Mouse (Mus musculus) hindbrain, embryonic 16.5 days (tissue): ENCODE results near the gene Dpp6. TPM values are rescaled to one million over a fixed set of nuclear protein-coding genes. Genes with fewer than 3 reads are reported as not detected.
A peak's percentile ranks its signal among the peaks of the same experiment; 100 is the strongest.

Source experiments
- ATAC-seq: fragments of 200-750 bp; cut with Nextera tagmentation; 2 replicates; pipeline ENCODE4 v1.8.0; 2017; ENCODE audit warnings: moderate TSS enrichment, moderate library complexity
- H3K27ac ChIP-seq: fragments of 300-500 bp; sonication (generic); 2 replicates; pipeline ENCODE4 v1.5.1; 2014; ENCODE audit warnings: low read depth, mild to moderate bottlenecking, control low read depth, low read length, moderate library complexity
- H3K27me3 ChIP-seq: fragments of 300-500 bp; sonication (generic); replicated peaks from 2 replicates; pipeline ENCODE4 v1.6.1; 2014; ENCODE audit warnings: low read length; ENCODE audit not compliant: control insufficient read depth, insufficient read depth
- H3K36me3 ChIP-seq: fragments of 300-500 bp; sonication (generic); 2 replicates; pipeline ENCODE4 v1.6.1; 2014; ENCODE audit warnings: mild to moderate bottlenecking, low read length, moderate library complexity, mixed read lengths; ENCODE audit not compliant: control insufficient read depth, insufficient read depth
- H3K4me1 ChIP-seq: fragments of 300-500 bp; sonication (generic); 2 replicates; pipeline ENCODE4 v1.6.1; 2014; ENCODE audit warnings: low read depth, low read length; ENCODE audit not compliant: control insufficient read depth, insufficient read depth
- H3K4me2 ChIP-seq: fragments of 300-500 bp; sonication (generic); 2 replicates; pipeline ENCODE4 v1.6.1; 2014; ENCODE audit warnings: mild to moderate bottlenecking, low read length, control low read depth, moderate library complexity
- H3K4me3 ChIP-seq: fragments of 300-500 bp; sonication (generic); 2 replicates; pipeline ENCODE4 v1.5.1; 2014; ENCODE audit warnings: mild to moderate bottlenecking, low read length, control low read depth, moderate library complexity
- H3K9ac ChIP-seq: fragments of 300-500 bp; sonication (generic); 2 replicates; pipeline ENCODE4 v1.6.1; 2014; ENCODE audit warnings: low read depth, mild to moderate bottlenecking, control low read depth, low read length, moderate library complexity
- H3K9me3 ChIP-seq: fragments of 300-500 bp; sonication (generic); 2 replicates; pipeline ENCODE4 v1.6.1; 2014; ENCODE audit warnings: mild to moderate bottlenecking, low read length, moderate library complexity; ENCODE audit not compliant: control insufficient read depth
- WGBS: fragments of 180-500 bp; shearing (Covaris S2); extraction: QIAGEN DNeasy Blood & Tissue Kit; methylation state at CpG from one replicate; pipeline ENCODE4 v1.1.7; 2014; 5-methylcytosine and 5-hydroxymethylcytosine counted together
- polyA plus RNA-seq: library from polyadenylated mRNA; unstranded; fragments of >200 nt; fragmentation: Nextera tagmentation; extraction: Ambion mirVana; gene quantifications from 2 replicates; pipeline ENCODE4 v1.2.1, GENCODE M21; 2015

Dpp6 gene
- polyA plus RNA-seq, 1 experiment from 2014 or later: 97.0 TPM

GRCm38 (mm10) chr5:26932413-26933122, 115.6 kb downstream of the Dpp6 start:
- Histone ChIP-seq H3K4me1 (no peaks in the 10 kb centered on the region), H3K4me3 (no peak overlapping the region), H3K27me3 (no peaks in the 10 kb centered on the region), H3K36me3 (no peaks in the 10 kb centered on the region), H3K9me3 (no peaks in the 10 kb centered on the region), H3K9ac (no peak overlapping the region), H3K27ac (no peak overlapping the region), H3K4me2 (no peak overlapping the region)
- 35% methylated on average over 3 of the region's 3 CpGs for WGBS
- ATAC-seq: no peak

- no peaks in the 10 kb centered on the region for H3K9me3 ChIP-seq
- no peaks in the 10 kb centered on the region for H3K36me3 ChIP-seq
- H3K27ac ChIP-seq: no peak overlapping the region
- WGBS: 83% methylated on average over 6 of the region's 6 CpGs
- H3K4me3 ChIP-seq: no peak overlapping the region
- H3K27me3 ChIP-seq: no peaks in the 10 kb centered on the region
- H3K4me2 ChIP-seq: no peak overlapping the region
- no peaks in the 10 kb centered on the region for H3K4me1 ChIP-seq
- H3K9ac ChIP-seq: no peak overlapping the region
- ATAC-seq: no peak
These were observed 117.9 kb downstream of the Dpp6 start for GRCm38 (mm10) chr5:26934911-26935310.

GRCm38 (mm10) chr5:26941471-26941870, 124.5 kb downstream of the Dpp6 start:
- Histone ChIP-seq H3K4me1 (peaks cover 6% of the 10 kb centered on the region; the same call in 1 of the 2 replicates), H3K36me3 (no peaks in the 10 kb centered on the region)
- 76% methylated on average over 5 of the region's 5 CpGs for WGBS

GRCm38 (mm10) chr5:26945169-26945920, 128.3 kb downstream of the Dpp6 start:
- H3K4me2 ChIP-seq: no peak overlapping the region
- H3K27ac ChIP-seq: no peak overlapping the region
- H3K36me3 ChIP-seq: no peaks in the 10 kb centered on the region
- ATAC-seq: peak; percentile 76
- H3K9me3 ChIP-seq: no peaks in the 10 kb centered on the region
- H3K27me3 ChIP-seq: no peaks in the 10 kb centered on the region
- 27% methylated on average over 4 of the region's 4 CpGs for WGBS
- no peak overlapping the region for H3K9ac ChIP-seq
- no peak overlapping the region for H3K4me3 ChIP-seq
- H3K4me1 ChIP-seq: peaks cover 6% of the 10 kb centered on the region; the same call in 1 of the 2 replicates

More at GRCm38 (mm10) chr5:26941471-26941870, 124.5 kb downstream of the Dpp6 start:
- Histone ChIP-seq H3K4me2 (no peak overlapping the region), H3K9me3 (no peaks in the 10 kb centered on the region), H3K4me3 (no peak overlapping the region), H3K9ac (no peak overlapping the region), H3K27ac (no peak overlapping the region), H3K27me3 (no peaks in the 10 kb centered on the region)
- ATAC-seq: no peak

- Histone ChIP-seq H3K9ac (no peak overlapping the region), H3K27me3 (no peaks in the 10 kb centered on the region), H3K4me3 (no peak overlapping the region), H3K9me3 (no peaks in the 10 kb centered on the region), H3K4me1 (no peaks in the 10 kb centered on the region), H3K4me2 (no peak overlapping the region), H3K27ac (no peak overlapping the region), H3K36me3 (no peaks in the 10 kb centered on the region)
- WGBS: 57% methylated on average over 6 of the region's 6 CpGs
- no peak for ATAC-seq
These were observed 153.1 kb downstream of the Dpp6 start for GRCm38 (mm10) chr5:26969941-26970590.

- H3K27ac ChIP-seq: no peak overlapping the region
- H3K36me3 ChIP-seq: no peaks in the 10 kb centered on the region
- H3K9ac ChIP-seq: no peak overlapping the region
- no peaks in the 10 kb centered on the region for H3K27me3 ChIP-seq
- ATAC-seq: no peak
- no peak overlapping the region for H3K4me3 ChIP-seq
- H3K4me2 ChIP-seq: no peak overlapping the region
- H3K4me1 ChIP-seq: no peaks in the 10 kb centered on the region
- WGBS: 16% methylated on average over 4 of the region's 4 CpGs
- H3K9me3 ChIP-seq: no peaks in the 10 kb centered on the region
These were observed 156.2 kb downstream of the Dpp6 start for GRCm38 (mm10) chr5:26973166-26973565.

GRCm38 (mm10) chr5:26979348-26979747, 162.3 kb downstream of the Dpp6 start:
- H3K4me1 ChIP-seq: no peaks in the 10 kb centered on the region
- H3K9me3 ChIP-seq: no peaks in the 10 kb centered on the region
- H3K27ac ChIP-seq: no peak overlapping the region
- WGBS: 22% methylated on average over 1 of the region's 1 CpGs
- no peak overlapping the region for H3K4me3 ChIP-seq
- H3K4me2 ChIP-seq: no peak overlapping the region
- peak; percentile 79 for ATAC-seq
- no peaks in the 10 kb centered on the region for H3K27me3 ChIP-seq
- H3K36me3 ChIP-seq: no peaks in the 10 kb centered on the region
- no peak overlapping the region for H3K9ac ChIP-seq

GRCm38 (mm10) chr5:26979755-26980154, 162.8 kb downstream of the Dpp6 start:
- 53% methylated on average over 3 of the region's 3 CpGs for WGBS
- Histone ChIP-seq H3K9ac (no peak overlapping the region), H3K27ac (no peak overlapping the region), H3K4me2 (no peak overlapping the region), H3K27me3 (no peaks in the 10 kb centered on the region), H3K36me3 (no peaks in the 10 kb centered on the region), H3K4me1 (no peaks in the 10 kb centered on the region), H3K4me3 (no peak overlapping the region), H3K9me3 (no peaks in the 10 kb centered on the region)
- peak; percentile 57 for ATAC-seq

GRCm38 (mm10) chr5:26985114-26985513, 168.1 kb downstream of the Dpp6 start:
- Histone ChIP-seq H3K9me3 (no peaks in the 10 kb centered on the region), H3K9ac (no peak overlapping the region), H3K27ac (no peak overlapping the region), H3K27me3 (no peaks in the 10 kb centered on the region), H3K36me3 (no peaks in the 10 kb centered on the region), H3K4me1 (no peaks in the 10 kb centered on the region), H3K4me3 (no peak overlapping the region), H3K4me2 (no peak overlapping the region)
- 13% methylated on average over 1 of the region's 1 CpGs for WGBS
- ATAC-seq: no peak
